Comparison of ENCODE assay signal across 30 mouse cellular contexts in genomic region chr16:97168030-97168429, GRCm38 (mm10). TPM values are rescaled to one million over a fixed set of nuclear protein-coding genes. Genes with fewer than 3 reads are reported as not detected.
DNase-seq lines count a peak whose midpoint lies in the region; ATAC-seq and TF ChIP-seq lines count a peak whose summit lies in the region.
"Had no signal": no experiment of that assay in that cellular context is flagged by ENCODE, and none has a peak within 500 bp of the region (broad histone marks: within the 10 kb centered on the region; RNA-seq: fewer than 3 reads in every experiment).

No protein-coding gene starts in this region.

- H3K4me3 ChIP-seq in hindbrain, embryonic 12.5 days: no peak overlapping the region
- no peak overlapping the region for H3K4me3 ChIP-seq in hindbrain, embryonic 10.5 days
- peak overlapping the region; percentile 71; the same call in 1 of the 2 replicates for H3K4me3 ChIP-seq in neural tube, embryonic 13.5 days
- H3K4me3 ChIP-seq in hindbrain, postnatal 0 days (ENCODE audit: low read length): peak overlapping the region; percentile 75
- peak overlapping the region; percentile 65 for H3K4me3 ChIP-seq in neural tube, embryonic 15.5 days (replicated peaks)
- H3K4me3 ChIP-seq: embryonic facial prominence, embryonic 13.5 days; erythroblast, embryonic 14.5 days; gastrocnemius, adult 2 months; heart, embryonic 10.5 days; intestine, embryonic 15.5 days; limb, embryonic 10.5 days; liver, embryonic 15.5 days; lung, embryonic 15.5 days had no signal

- peaks cover 46% of the 10 kb centered on the region for H3K27me3 ChIP-seq in hindbrain, embryonic 12.5 days
- H3K27me3 ChIP-seq in hindbrain, embryonic 10.5 days (ENCODE audit: insufficient read depth, poor library complexity, severe bottlenecking): peaks cover 81% of the 10 kb centered on the region
- H3K27me3 ChIP-seq in neural tube, embryonic 13.5 days: peaks cover 44% of the 10 kb centered on the region
- no peaks in the 10 kb centered on the region for H3K27me3 ChIP-seq in hindbrain, postnatal 0 days (ENCODE audit: insufficient read depth, low read length)
- peaks cover 4% of the 10 kb centered on the region; the same call in 1 of the 2 replicates for H3K27me3 ChIP-seq in neural tube, embryonic 15.5 days (replicated peaks)

- no peak for ATAC-seq in hindbrain, embryonic 12.5 days (ENCODE audit: low FRiP score)
- no peak for ATAC-seq in neural tube, embryonic 13.5 days (ENCODE audit: low read depth)
- ATAC-seq in hindbrain, postnatal 0 days: no peak
- ATAC-seq in neural tube, embryonic 15.5 days (ENCODE audit: low FRiP score): no peak
- ATAC-seq: activated CD4-positive, CD25-positive, alpha-beta regulatory T cell, adult 4 months; intestine, embryonic 15.5 days had no signal

- 81% methylated on average over 1 of the region's 1 CpGs for WGBS in hindbrain, embryonic 12.5 days
- 74% methylated on average over 1 of the region's 1 CpGs for whole genome bisulfite sequencing in hindbrain, embryonic 10.5 days
- WGBS in neural tube, embryonic 13.5 days: 82% methylated on average over 1 of the region's 1 CpGs
- 73% methylated on average over 1 of the region's 1 CpGs for WGBS in hindbrain, postnatal 0 days
- 75% methylated on average over 1 of the region's 1 CpGs for WGBS in neural tube, embryonic 15.5 days

- no peak for TF ChIP-seq CTCF in hindbrain, postnatal 0 days (IDR thresholded peaks at IDR 0.05; ENCODE audit: low read depth)

- peaks cover 22% of the 10 kb centered on the region for H3K4me1 ChIP-seq in hindbrain, embryonic 12.5 days
- peaks cover 24% of the 10 kb centered on the region for H3K4me1 ChIP-seq in hindbrain, embryonic 10.5 days (replicated peaks)
- peaks cover 71% of the 10 kb centered on the region for H3K4me1 ChIP-seq in neural tube, embryonic 13.5 days (replicated peaks)
- peaks cover 10% of the 10 kb centered on the region; the same call in 1 of the 2 replicates for H3K4me1 ChIP-seq in hindbrain, postnatal 0 days (ENCODE audit: insufficient read depth, low read length)
- peaks cover 58% of the 10 kb centered on the region for H3K4me1 ChIP-seq in neural tube, embryonic 15.5 days
- H3K4me1 ChIP-seq: liver, embryonic 15.5 days had no signal

- H3K9ac ChIP-seq in hindbrain, embryonic 12.5 days: no peak overlapping the region
- peak overlapping the region; percentile 39; the same call in 1 of the 2 replicates for H3K9ac ChIP-seq in neural tube, embryonic 13.5 days
- 0 out of 2 replicates have a peak overlapping the region, but pooled peaks have one; percentile 93 for H3K9ac ChIP-seq in hindbrain, postnatal 0 days (replicated peaks; ENCODE audit: low read length)
- H3K9ac ChIP-seq in neural tube, embryonic 15.5 days (replicated peaks): 0 out of 2 replicates have a peak overlapping the region, but pooled peaks have one; percentile 30
- H3K9ac ChIP-seq: embryonic facial prominence, embryonic 13.5 days; intestine, embryonic 15.5 days; liver, embryonic 15.5 days; lung, embryonic 15.5 days had no signal

- H3K4me2 ChIP-seq in hindbrain, embryonic 12.5 days (replicated peaks): peak overlapping the region; percentile 26; the same call in 1 of the 2 replicates
- peak overlapping the region; percentile 78 for H3K4me2 ChIP-seq in neural tube, embryonic 13.5 days
- peak overlapping the region; percentile 79 for H3K4me2 ChIP-seq in hindbrain, postnatal 0 days (ENCODE audit: low read depth, low read length)
- H3K4me2 ChIP-seq in neural tube, embryonic 15.5 days: peak overlapping the region; percentile 85
- H3K4me2 ChIP-seq: embryonic facial prominence, embryonic 13.5 days; intestine, embryonic 15.5 days; liver, embryonic 15.5 days; lung, embryonic 15.5 days had no signal

- no peaks in the 10 kb centered on the region for H3K9me3 ChIP-seq in hindbrain, embryonic 12.5 days (replicated peaks)
- H3K9me3 ChIP-seq in hindbrain, embryonic 10.5 days: no peaks in the 10 kb centered on the region
- H3K9me3 ChIP-seq in neural tube, embryonic 13.5 days: no peaks in the 10 kb centered on the region
- H3K9me3 ChIP-seq in hindbrain, postnatal 0 days (ENCODE audit: low read length): no peaks in the 10 kb centered on the region
- no peaks in the 10 kb centered on the region for H3K9me3 ChIP-seq in neural tube, embryonic 15.5 days (replicated peaks)
- H3K9me3 ChIP-seq: embryonic facial prominence, embryonic 13.5 days; heart, embryonic 10.5 days; intestine, embryonic 15.5 days; limb, embryonic 10.5 days; liver, embryonic 15.5 days; lung, embryonic 15.5 days had no signal

- no peaks in the 10 kb centered on the region for H3K36me3 ChIP-seq in hindbrain, embryonic 12.5 days
- H3K36me3 ChIP-seq in hindbrain, embryonic 10.5 days: no peaks in the 10 kb centered on the region
- no peaks in the 10 kb centered on the region for H3K36me3 ChIP-seq in neural tube, embryonic 13.5 days
- no peaks in the 10 kb centered on the region for H3K36me3 ChIP-seq in hindbrain, postnatal 0 days (ENCODE audit: insufficient read depth, low read length)
- H3K36me3 ChIP-seq in neural tube, embryonic 15.5 days: no peaks in the 10 kb centered on the region
- H3K36me3 ChIP-seq: embryonic facial prominence, embryonic 13.5 days; heart, embryonic 10.5 days; intestine, embryonic 15.5 days; limb, embryonic 10.5 days; liver, embryonic 15.5 days; lung, embryonic 15.5 days had no signal

- no peak for DNase-seq in hindbrain, embryonic 10.5 days (ENCODE audit: low spot score)
- DNase-seq in neural tube, embryonic 10.5 days (ENCODE audit: extremely low spot score, low spot score): no peak
- peak; percentile 8 for DNase-seq in hindbrain, postnatal 0 days (ENCODE audit: low spot score)
- DNase-seq in thymus, postnatal 10 days (ENCODE audit: low spot score in 2 of 2): no peak
- DNase-seq in layer of hippocampus, postnatal 14 days (ENCODE audit: low spot score in 2 of 2): no peak
- DNase-seq: adrenal gland, postnatal 10 days; B cell, adult 2 months; cerebellum, adult 8-10 months; cerebellum, postnatal 36 days; embryo, embryonic 11 days; gastrocnemius, adult 2 months; heart, postnatal 4 days; kidney, adult 8-10 months; kidney, postnatal 14 days; liver; retina, postnatal 1 day; right cerebral cortex, postnatal 25 days; spleen, adult 18-20 months had no signal

- H3K27ac ChIP-seq in hindbrain, embryonic 12.5 days: no peak overlapping the region
- H3K27ac ChIP-seq in hindbrain, embryonic 10.5 days: no peak overlapping the region
- no peak overlapping the region for H3K27ac ChIP-seq in neural tube, embryonic 13.5 days (replicated peaks)
- H3K27ac ChIP-seq in hindbrain, postnatal 0 days: no peak overlapping the region
- H3K27ac ChIP-seq in neural tube, embryonic 15.5 days (replicated peaks): peak overlapping the region; percentile 65
- H3K27ac ChIP-seq: embryonic facial prominence, embryonic 13.5 days; gastrocnemius, adult 2 months; heart, embryonic 10.5 days; intestine, embryonic 15.5 days; limb, embryonic 10.5 days; liver, embryonic 15.5 days; lung, embryonic 15.5 days had no signal

RNA-seq across cellular contexts. Expression of gene Dscam, which starts 2.5 kb away (rescaled TPM):
- polyA plus RNA-seq in hindbrain, embryonic 12.5 days (2016; fragmentation: Nextera tagmentation; extraction: Ambion mirVana): 3.3 and 4.5 TPM in 2 replicates
- polyA plus RNA-seq in hindbrain, embryonic 10.5 days (2016; fragmentation: Nextera tagmentation; extraction: Ambion mirVana): 0.30 and 1.2 TPM in 2 replicates
- polyA plus RNA-seq in neural tube, embryonic 13.5 days (2015; fragmentation: Nextera tagmentation; extraction: Ambion mirVana): 6.7 and 9.1 TPM in 2 replicates
- 42.8 and 47.1 TPM in 2 replicates for total RNA-seq in hindbrain, postnatal 0 days (2014; rRNA removed)
- 10.3 and 10.4 TPM in 2 replicates for polyA plus RNA-seq in hindbrain, postnatal 0 days (2015; fragmentation: Nextera tagmentation; extraction: Ambion mirVana)
- polyA plus RNA-seq in neural tube, embryonic 15.5 days (2015; fragmentation: Nextera tagmentation; extraction: Ambion mirVana): 12.2 and 13.2 TPM in 2 replicates
- 10 to 100 TPM; 45.6 to 50.1 TPM for total RNA-seq in layer of hippocampus, postnatal 14 days (2021)
- total RNA-seq: gastrocnemius, adult 2 months had no signal
- polyA plus RNA-seq: erythroblast, embryonic 14.5 days; heart, embryonic 16.5 days; limb, embryonic 10.5 days; liver, embryonic 15.5 days; lung, embryonic 15.5 days had no signal

Comparison
In these comparisons a context has a peak if more than half of its experiments do, and no peak if none do; other contexts are left out.
1. H3K4me3 ChIP-seq: peak in neural tube, embryonic 13.5 days (single experiment), hindbrain, postnatal 0 days (single experiment) and neural tube, embryonic 15.5 days (single experiment); none in hindbrain, embryonic 12.5 days (single experiment) and hindbrain, embryonic 10.5 days (single experiment).
2. H3K4me2 ChIP-seq: peak in every context shown above with its lines; median percentile 85 in neural tube, embryonic 15.5 days; 79 in hindbrain, postnatal 0 days; 78 in neural tube, embryonic 13.5 days; 26 in hindbrain, embryonic 12.5 days.